Mouse (Mus musculus) midbrain, embryonic 14.5 days (tissue): ENCODE results near the gene Sec31a. TPM values are rescaled to one million over a fixed set of nuclear protein-coding genes. Genes with fewer than 3 reads are reported as not detected.
A peak's percentile ranks its signal among the peaks of the same experiment; 100 is the strongest.

Experiments used
- ATAC-seq: fragments of 200-750 bp; cut with Nextera tagmentation; 2 replicates; pipeline ENCODE4 v1.8.0; 2017; ENCODE audit warnings: moderate number of reproducible peaks, moderate library complexity; ENCODE audit not compliant: low FRiP score, low TSS enrichment
- DNase-seq: peaks from one replicate; pipeline ENCODE4 v3.0.0-alpha.2; 2015
- H3K27ac ChIP-seq: fragments of 300-500 bp; sonication (generic); replicated peaks from 2 replicates; pipeline ENCODE4 v1.5.1; 2014; ENCODE audit warnings: mild to moderate bottlenecking, low read depth, low read length, moderate library complexity
- H3K27me3 ChIP-seq: fragments of 300-500 bp; sonication (generic); 2 replicates; pipeline ENCODE4 v1.6.1; 2014; ENCODE audit warnings: low read length, control low read depth, mixed read lengths; ENCODE audit not compliant: control insufficient read depth, insufficient read depth
- H3K36me3 ChIP-seq: fragments of 300-500 bp; sonication (generic); 2 replicates; pipeline ENCODE4 v1.6.1; 2014; ENCODE audit warnings: low read length, control low read depth; ENCODE audit not compliant: control insufficient read depth, insufficient read depth
- H3K4me1 ChIP-seq: fragments of 300-500 bp; sonication (generic); 2 replicates; pipeline ENCODE4 v1.6.1; 2014; ENCODE audit warnings: mild to moderate bottlenecking, antibody characterized with exemption, low read length, control low read depth; ENCODE audit not compliant: control insufficient read depth, insufficient read depth
- H3K4me2 ChIP-seq: fragments of 300-500 bp; sonication (generic); 2 replicates; pipeline ENCODE4 v1.6.1; 2014; ENCODE audit warnings: mild to moderate bottlenecking, low read length, moderate library complexity
- H3K4me3 ChIP-seq: fragments of 300-500 bp; sonication (generic); replicated peaks from 2 replicates; pipeline ENCODE4 v1.5.1; 2014; ENCODE audit warnings: low read depth, low read length
- H3K9ac ChIP-seq: fragments of 300-500 bp; sonication (generic); replicated peaks from 2 replicates; pipeline ENCODE4 v1.6.1; 2014; ENCODE audit warnings: mild to moderate bottlenecking, low read length, moderate library complexity
- H3K9me3 ChIP-seq: fragments of 300-500 bp; sonication (generic); 2 replicates; pipeline ENCODE4 v1.6.1; 2016; ENCODE audit warnings: low read length, control low read depth, mixed read lengths; ENCODE audit not compliant: control insufficient read depth
- WGBS: fragments of 180-500 bp; shearing (Covaris S2); extraction: QIAGEN DNeasy Blood & Tissue Kit; methylation state at CpG from one replicate; pipeline ENCODE4 v1.1.7; 2014; 5-methylcytosine and 5-hydroxymethylcytosine counted together
- polyA plus RNA-seq: library from polyadenylated mRNA; unstranded; fragments of >200 nt; fragmentation: Nextera tagmentation; extraction: Ambion mirVana; gene quantifications from 2 replicates; pipeline ENCODE4 v1.2.1, GENCODE M21; 2014

Gene Sec31a
- polyA plus RNA-seq, 1 experiment from 2014 or later: 89.0 TPM

DNA sequence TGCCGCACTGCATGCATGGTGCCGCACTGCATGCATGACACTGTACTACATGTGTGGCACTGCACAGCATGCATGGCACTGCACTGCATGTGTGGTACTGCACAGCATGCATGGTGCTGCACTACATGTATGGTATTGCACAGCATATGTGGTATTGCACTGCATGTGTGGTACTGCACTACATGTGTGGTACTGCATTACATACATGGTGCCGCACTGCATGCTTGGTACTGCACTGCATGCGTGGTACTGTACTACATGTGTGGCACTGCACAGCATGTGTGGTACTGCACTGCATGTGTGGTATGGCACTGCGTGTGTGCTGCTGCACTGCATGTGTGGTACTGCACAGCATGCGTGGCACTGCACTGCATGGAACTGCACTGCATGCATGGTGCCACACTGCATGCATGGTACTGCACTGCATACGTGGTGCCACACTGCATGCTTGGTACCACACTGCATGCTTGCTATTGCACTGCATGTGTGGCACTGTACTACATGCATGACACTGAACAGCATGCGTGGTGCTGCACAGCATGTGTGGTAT is 65.1 kb downstream of the Sec31a start:
- no peak overlapping the region for H3K27ac ChIP-seq
- H3K4me1 ChIP-seq: 0 out of 2 replicates have a peak, but pooled peaks cover 3% of the 10 kb centered on the region
- WGBS: 97% methylated on average over 8 of the region's 8 CpGs
- no peaks in the 10 kb centered on the region for H3K9me3 ChIP-seq
- H3K9ac ChIP-seq: no peak overlapping the region
- H3K4me2 ChIP-seq: no peak overlapping the region
- no peaks in the 10 kb centered on the region for H3K27me3 ChIP-seq
- no peaks in the 10 kb centered on the region for H3K36me3 ChIP-seq
- no peak for DNase-seq
- no peak overlapping the region for H3K4me3 ChIP-seq
- ATAC-seq: peak; percentile 52

DNA sequence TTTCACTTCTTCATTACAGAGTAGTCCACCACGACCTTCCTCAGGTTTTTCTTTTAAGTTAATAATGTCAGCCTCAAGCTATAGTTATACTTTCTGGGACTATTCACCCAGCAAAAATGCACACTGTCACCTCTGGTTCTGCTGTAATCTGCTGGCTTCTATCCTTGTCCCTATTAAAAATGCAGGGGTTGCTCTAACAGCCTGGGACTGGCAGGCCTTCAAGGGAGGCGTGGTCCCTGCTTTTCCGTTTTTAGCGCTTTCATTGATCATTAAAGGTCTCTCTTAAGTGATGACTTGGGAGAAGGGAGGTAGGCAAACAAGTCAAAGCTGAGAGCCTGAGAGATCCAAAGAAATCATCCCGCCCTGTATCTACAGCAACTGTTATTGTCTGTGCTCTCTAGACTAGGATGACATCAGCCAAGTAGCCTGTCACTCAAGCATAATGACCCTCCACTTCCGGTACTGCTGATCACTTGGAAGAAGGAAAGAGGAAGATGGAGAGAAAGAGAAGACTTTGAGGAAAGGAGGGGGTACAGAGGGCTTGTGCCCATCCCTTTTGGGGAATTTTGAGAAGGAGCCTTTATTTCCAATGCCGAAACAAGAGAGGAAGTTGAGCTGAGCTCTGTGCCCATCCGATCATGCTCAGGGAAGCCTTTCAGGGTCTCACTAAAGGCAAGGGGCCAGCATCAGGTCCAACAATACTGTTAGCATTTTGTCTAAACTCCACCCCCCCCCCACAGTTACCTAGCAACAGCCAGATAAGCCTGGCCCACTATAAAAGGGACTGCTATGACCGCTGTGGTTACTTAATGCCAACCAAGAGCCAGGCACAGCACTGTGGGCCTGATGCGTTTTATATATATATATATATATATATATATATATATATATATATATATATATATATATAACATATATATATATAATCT is 66.5 kb downstream of the Sec31a start:
- Histone ChIP-seq H3K4me3 (no peak overlapping the region), H3K36me3 (no peaks in the 10 kb centered on the region), H3K9me3 (no peaks in the 10 kb centered on the region), H3K4me2 (0 out of 2 replicates have a peak overlapping the region, but pooled peaks have one; percentile 6), H3K4me1 (0 out of 2 replicates have a peak, but pooled peaks cover 3% of the 10 kb centered on the region), H3K9ac (no peak overlapping the region), H3K27me3 (no peaks in the 10 kb centered on the region), H3K27ac (peak overlapping the region; percentile 56)
- ATAC-seq (peak; percentile 65), DNase-seq (peak; percentile 69)
- WGBS: 47% methylated on average over 10 of the region's 10 CpGs

DNA sequence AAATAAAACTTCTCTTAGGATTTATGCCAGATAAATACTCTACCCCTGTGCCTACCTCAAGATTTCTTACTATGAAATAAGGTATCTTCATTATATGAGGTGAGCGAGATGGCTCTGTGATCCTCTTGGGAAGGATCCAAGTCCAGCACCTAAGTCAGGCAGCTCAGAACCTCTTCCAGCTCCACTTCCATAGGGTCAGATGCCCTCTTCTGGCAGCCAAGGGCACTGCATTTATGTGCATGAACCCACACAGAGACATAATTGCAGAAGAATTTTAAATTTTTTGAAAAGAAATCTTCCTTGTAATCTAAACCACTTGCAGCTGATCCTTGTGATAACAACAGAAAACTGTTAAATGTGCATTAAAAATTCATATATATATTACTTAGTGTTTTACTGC is 70.9 kb downstream of the Sec31a start:
- Histone ChIP-seq H3K4me2 (no peak overlapping the region), H3K4me1 (0 out of 2 replicates have a peak, but pooled peaks cover 3% of the 10 kb centered on the region)

DNA sequence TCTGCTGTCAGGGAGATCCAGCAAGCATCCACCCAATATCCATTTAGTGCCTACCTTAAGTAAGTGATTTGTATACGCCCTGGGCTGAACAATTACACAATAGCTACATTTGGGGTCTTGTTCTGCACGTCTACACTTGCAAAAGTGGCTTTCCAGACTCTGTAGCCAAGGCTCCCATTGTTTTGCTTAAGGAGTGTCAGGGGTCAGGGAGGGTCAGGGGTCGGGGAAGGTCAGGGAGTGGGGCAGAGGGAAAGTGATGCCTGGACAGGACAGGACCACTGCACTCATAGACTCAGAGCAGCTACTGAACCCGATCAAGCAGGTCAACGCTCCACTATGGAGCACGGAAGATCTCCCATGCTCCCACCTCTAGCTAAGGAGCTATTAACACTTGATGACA is 72.9 kb downstream of the Sec31a start:
- H3K4me3 ChIP-seq: no peak overlapping the region
- ATAC-seq (no peak), DNase-seq (no peak)
- H3K36me3 ChIP-seq: no peaks in the 10 kb centered on the region
- no peaks in the 10 kb centered on the region for H3K9me3 ChIP-seq
- 31% methylated on average over 6 of the region's 6 CpGs for WGBS
- H3K27ac ChIP-seq: no peak overlapping the region
- H3K27me3 ChIP-seq: no peaks in the 10 kb centered on the region
- no peak overlapping the region for H3K9ac ChIP-seq
- H3K4me1 ChIP-seq: no peaks in the 10 kb centered on the region
- no peak overlapping the region for H3K4me2 ChIP-seq

More for the DNA sequence above, 70.9 kb downstream of the Sec31a start:
- no peaks in the 10 kb centered on the region for H3K36me3 ChIP-seq
- ATAC-seq (no peak), DNase-seq (no peak)
- 91% methylated on average over 1 of the region's 1 CpGs for WGBS
- no peaks in the 10 kb centered on the region for H3K27me3 ChIP-seq
- H3K9ac ChIP-seq: no peak overlapping the region
- no peak overlapping the region for H3K4me3 ChIP-seq
- H3K9me3 ChIP-seq: no peaks in the 10 kb centered on the region
- no peak overlapping the region for H3K27ac ChIP-seq

DNA sequence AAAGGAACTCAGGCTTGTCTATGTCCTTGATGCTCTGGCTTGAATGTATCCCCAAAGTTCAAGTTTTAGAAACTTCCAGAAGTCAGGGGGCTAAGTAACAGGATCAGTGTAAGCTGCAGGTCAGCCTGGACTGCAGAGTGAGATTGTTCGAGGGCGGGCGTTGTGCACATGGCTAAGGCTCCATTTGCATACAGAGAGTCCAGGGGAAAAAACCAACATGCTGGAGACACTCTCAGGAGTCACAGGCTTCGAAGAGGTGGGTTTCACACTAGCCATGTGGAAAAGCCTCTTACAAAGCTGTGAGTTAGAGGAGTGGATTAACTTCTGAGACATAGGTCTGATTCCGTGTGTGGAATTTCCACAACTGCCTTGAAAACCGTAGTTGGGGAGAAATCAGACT is 73.6 kb downstream of the Sec31a start:
- no peak for DNase-seq
- WGBS: 71% methylated on average over 6 of the region's 6 CpGs
- H3K27ac ChIP-seq: no peak overlapping the region
- no peaks in the 10 kb centered on the region for H3K9me3 ChIP-seq
- no peak for ATAC-seq
- no peaks in the 10 kb centered on the region for H3K27me3 ChIP-seq
- no peak overlapping the region for H3K9ac ChIP-seq
- no peak overlapping the region for H3K4me2 ChIP-seq
- H3K36me3 ChIP-seq: no peaks in the 10 kb centered on the region
- no peaks in the 10 kb centered on the region for H3K4me1 ChIP-seq
- no peak overlapping the region for H3K4me3 ChIP-seq

DNA sequence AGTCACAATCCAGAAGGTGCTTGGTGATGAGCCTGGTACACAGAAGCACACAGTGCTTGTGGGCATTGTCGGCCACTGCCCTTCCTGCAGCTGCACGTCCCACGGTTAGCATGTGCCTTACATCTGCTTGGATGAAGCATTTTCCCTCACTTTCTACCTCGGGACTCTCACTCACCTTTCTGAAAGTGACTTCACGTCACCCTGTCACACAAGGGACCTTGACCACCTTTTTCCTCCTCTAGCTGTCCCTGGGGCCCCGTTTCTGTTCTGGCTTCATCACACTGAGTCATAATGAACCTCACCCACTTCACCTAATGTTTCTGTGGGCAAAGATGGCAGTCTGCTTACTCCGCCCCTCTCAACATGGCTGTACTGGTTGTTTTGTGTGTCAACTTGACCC is 75.0 kb downstream of the Sec31a start:
- Histone ChIP-seq H3K36me3 (no peaks in the 10 kb centered on the region), H3K27ac (no peak overlapping the region), H3K4me3 (no peak overlapping the region), H3K9ac (no peak overlapping the region), H3K27me3 (no peaks in the 10 kb centered on the region), H3K4me2 (no peak overlapping the region), H3K4me1 (no peaks in the 10 kb centered on the region), H3K9me3 (no peaks in the 10 kb centered on the region)
- DNase-seq (no peak), ATAC-seq (no peak)
- WGBS: 93% methylated on average over 7 of the region's 7 CpGs

DNA sequence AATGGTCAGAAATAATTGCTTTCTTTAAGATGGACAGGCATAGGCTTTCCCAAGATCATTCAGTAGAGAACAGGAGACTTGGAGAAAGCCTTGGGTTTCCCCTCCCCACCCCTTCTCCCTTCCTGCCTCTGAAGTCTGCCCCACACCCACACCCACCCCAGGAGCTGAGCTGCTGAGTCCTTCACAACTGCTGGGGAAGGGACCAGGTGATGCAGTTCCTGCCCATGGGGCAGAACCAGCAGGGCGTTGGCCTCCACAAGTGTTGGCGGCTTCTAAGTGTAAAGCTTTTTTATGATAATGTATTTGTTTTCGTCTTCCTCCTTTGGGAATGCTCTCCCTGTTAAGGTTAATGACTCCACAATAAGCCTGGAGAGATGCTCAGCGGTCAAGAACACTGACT is 78.2 kb downstream of the Sec31a start:
- WGBS: 90% methylated on average over 4 of the region's 4 CpGs
- no peak overlapping the region for H3K27ac ChIP-seq

DNA sequence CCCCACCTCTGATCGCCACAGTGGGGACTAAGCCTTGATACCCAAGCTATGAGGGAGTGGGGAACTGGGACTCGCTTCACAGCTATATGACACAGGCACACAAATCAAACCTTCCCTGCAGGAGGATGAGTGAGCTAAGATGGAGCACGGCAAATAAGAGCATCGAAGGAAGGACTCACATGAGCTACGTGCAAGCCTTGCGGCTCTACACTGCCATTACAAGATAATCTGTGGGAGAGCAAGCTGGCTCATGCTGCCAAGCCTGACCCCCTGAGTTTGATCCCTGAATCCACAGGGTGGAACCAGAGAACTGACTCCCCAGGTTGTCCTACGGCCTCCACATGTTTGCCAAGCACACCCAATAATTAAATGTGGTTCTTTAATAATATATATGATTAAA is 79.2 kb downstream of the Sec31a start:
- no peaks in the 10 kb centered on the region for H3K36me3 ChIP-seq
- H3K9me3 ChIP-seq: no peaks in the 10 kb centered on the region

More for the DNA sequence above, 78.2 kb downstream of the Sec31a start:
- Histone ChIP-seq H3K9ac (no peak overlapping the region), H3K4me2 (no peak overlapping the region), H3K4me1 (no peaks in the 10 kb centered on the region), H3K4me3 (no peak overlapping the region), H3K36me3 (no peaks in the 10 kb centered on the region), H3K27me3 (no peaks in the 10 kb centered on the region), H3K9me3 (no peaks in the 10 kb centered on the region)
- DNase-seq: no peak
- no peak for ATAC-seq

More for the DNA sequence above, 79.2 kb downstream of the Sec31a start:
- DNase-seq (no peak), ATAC-seq (no peak)
- no peak overlapping the region for H3K4me3 ChIP-seq
- no peak overlapping the region for H3K9ac ChIP-seq
- H3K4me1 ChIP-seq: peaks cover 6% of the 10 kb centered on the region; the same call in 1 of the 2 replicates
- WGBS: 89% methylated on average over 7 of the region's 7 CpGs
- H3K27ac ChIP-seq: no peak overlapping the region
- H3K27me3 ChIP-seq: no peaks in the 10 kb centered on the region
- no peak overlapping the region for H3K4me2 ChIP-seq
